Mouse (Mus musculus) bone marrow macrophage, adult 2 months (primary cell): Measurements from ENCODE around the gene Gm21964.

Experiments used
- CTCF ChIP-seq: IDR thresholded peaks from 2 replicates; pipeline ENCODE4 v1.5.1; 2012; ENCODE audit warnings: low read depth, mild to moderate bottlenecking, low read length, moderate library complexity
- POLR2A ChIP-seq: IDR thresholded peaks from 2 replicates; pipeline ENCODE4 v1.6.1; 2012; ENCODE audit warnings: mild to moderate bottlenecking, low read depth, low read length, borderline replicate concordance

- TF ChIP-seq POLR2A (no peak), CTCF (no peak)
Measured at GRCm38 (mm10) chr8:110074496-110074895, 26.5 kb upstream of the Gm21964 start.
